Mouse (Mus musculus) left cerebral cortex, postnatal 14 days (tissue): ENCODE measurements at regions not wholly inside any gene's neighbourhood (a gene's known extent, or its start where the extent isn't known, plus 50 kb on each side); places are given as distances from the start of the nearest gene placed in this dataset.

Experiments
- DNase-seq, 2 experiments: peaks; one replicate each; pipeline ENCODE4 v3.0.0; 2021 to 2022; ENCODE audit warnings: low spot score in 2 of 2, mixed read lengths in 1 of 2
- intact Hi-C: fragments of 180-260 bp; cut with DNase I; formaldehyde crosslinking; loops from one replicate; pipeline ENCODE4 v1.15.1; 2025

GRCm38 (mm10) chr1:83747412-83747811 is 339.4 kb upstream of the Sphkap start:
- intact Hi-C loops = loop anchor here (5.0 to 10.0 kb wide), 4 partner anchors 365 to 950 kb away; partner anchors contain the start of gene Dner
- DNase-seq = no peak

- intact Hi-C loops = loop anchor here (5.0 to 10.0 kb wide), 4 partner anchors 366 to 951 kb away; partner anchors contain the start of gene Dner
- peak; percentile 80 to 84 for DNase-seq
Observed at GRCm38 (mm10) chr1:83746036-83746435, 338.0 kb upstream of the Sphkap start.

DNA sequence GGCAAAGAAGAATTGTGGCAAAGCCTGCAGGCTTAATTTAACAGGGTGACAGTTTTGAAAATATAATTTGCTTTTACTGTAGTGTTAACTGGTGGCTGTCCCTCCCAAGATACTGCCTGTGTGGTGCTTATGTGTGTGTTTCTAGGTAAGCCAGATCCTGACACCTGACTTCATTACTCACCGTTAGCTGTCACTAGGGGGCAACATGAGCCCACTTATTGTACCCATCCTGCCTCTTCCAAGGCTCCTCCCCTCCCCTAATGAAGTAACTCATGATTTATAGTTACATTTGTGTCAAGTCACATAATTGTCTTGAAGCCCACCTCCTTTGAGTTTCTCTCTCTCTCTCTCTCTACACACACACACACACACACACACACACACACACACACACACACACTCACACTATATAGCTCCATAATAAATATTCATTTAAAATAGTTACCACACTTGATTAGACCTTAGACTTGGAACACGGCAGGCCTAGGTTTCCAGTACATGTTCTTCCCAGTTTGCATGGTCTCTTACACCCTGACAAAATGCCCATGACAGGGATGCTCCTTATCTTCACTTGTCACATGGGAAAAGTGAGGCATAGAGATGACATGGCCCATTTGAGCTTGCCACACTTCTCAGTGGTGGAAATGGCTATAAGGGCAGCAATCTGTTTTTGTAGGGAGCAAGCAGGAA is 328.6 kb upstream of the Sphkap start:
- peak; percentile 41 to 67 for DNase-seq
- intact Hi-C loops = no loop called here

GRCm38 (mm10) chr1:83731682-83732081 is 323.7 kb upstream of the Sphkap start:
- intact Hi-C loops = no loop called here
- DNase-seq = no peak

DNA sequence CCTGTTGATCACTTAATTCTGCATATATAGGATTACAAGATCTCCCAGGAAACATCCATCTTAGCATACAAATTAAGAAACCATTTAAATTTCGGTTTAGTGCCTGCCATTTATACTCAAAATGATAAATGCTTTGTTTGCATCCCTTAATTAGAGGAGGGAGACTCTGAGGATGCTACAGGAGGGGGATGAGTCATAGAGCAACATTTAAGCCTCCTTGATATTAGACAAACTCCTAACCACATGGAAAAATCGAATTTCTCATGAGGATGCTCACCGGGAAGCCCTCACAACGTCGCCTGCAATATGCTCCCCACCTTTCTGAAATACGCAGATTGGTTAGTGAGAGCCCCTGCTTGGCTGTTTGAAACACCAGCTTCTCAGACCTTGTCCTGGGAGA is 320.8 kb upstream of the Sphkap start:
- intact Hi-C loops = loop anchor here (5.0 kb wide), 1 partner anchor 968 kb away; the partner anchor contains the start of gene Dner
- no peak for DNase-seq

GRCm38 (mm10) chr1:83727938-83728337 is 319.9 kb upstream of the Sphkap start:
- intact Hi-C loops = loop anchor here (5.0 kb wide), 1 partner anchor 969 kb away; the partner anchor contains the start of gene Dner
- DNase-seq = no peak

GRCm38 (mm10) chr1:83727215-83727614 is 319.2 kb upstream of the Sphkap start:
- DNase-seq = peak; percentile 64 to 65
- intact Hi-C loops = loop anchor here (5.0 kb wide), 1 partner anchor 970 kb away; the partner anchor contains the start of gene Dner

- intact Hi-C loops = no loop called here
- DNase-seq = no peak
Observed at GRCm38 (mm10) chr1:83723096-83723495, 315.1 kb upstream of the Sphkap start.

GRCm38 (mm10) chr1:83720166-83720565 is 312.2 kb upstream of the Sphkap start:
- intact Hi-C loops = no loop called here
- no peak for DNase-seq

GRCm38 (mm10) chr1:83717056-83717455 is 309.1 kb upstream of the Sphkap start:
- DNase-seq = peak; percentile 68 to 78

GRCm38 (mm10) chr1:83701696-83702404 is 293.9 kb upstream of the Sphkap start:
- peak in 1 of 2 experiments; percentile 17 for DNase-seq
- intact Hi-C loops = no loop called here

More at GRCm38 (mm10) chr1:83717056-83717455, 309.1 kb upstream of the Sphkap start:
- intact Hi-C loops = loop anchor here (2.0 to 10.0 kb wide), 5 partner anchors 310 to 930 kb away; partner anchors contain the start of genes Krtap28-13 and Sphkap

- intact Hi-C loops = no loop called here
- no peak for DNase-seq
Observed at GRCm38 (mm10) chr1:83697422-83697821, 289.4 kb upstream of the Sphkap start.

GRCm38 (mm10) chr1:83685221-83685620 is 277.2 kb upstream of the Sphkap start:
- peak; percentile 53 to 58 for DNase-seq
- intact Hi-C loops = no loop called here

- intact Hi-C loops = no loop called here
- DNase-seq = no peak
Observed at GRCm38 (mm10) chr1:83665326-83665725, 257.3 kb upstream of the Sphkap start.

GRCm38 (mm10) chr1:83661808-83662802 is 254.1 kb upstream of the Sphkap start:
- intact Hi-C loops = no loop called here
- DNase-seq = peak; percentile 4 to 14

- peak; percentile 11 to 13 for DNase-seq
- intact Hi-C loops = no loop called here
Observed at GRCm38 (mm10) chr1:83653661-83654060, 245.7 kb upstream of the Sphkap start.

DNA sequence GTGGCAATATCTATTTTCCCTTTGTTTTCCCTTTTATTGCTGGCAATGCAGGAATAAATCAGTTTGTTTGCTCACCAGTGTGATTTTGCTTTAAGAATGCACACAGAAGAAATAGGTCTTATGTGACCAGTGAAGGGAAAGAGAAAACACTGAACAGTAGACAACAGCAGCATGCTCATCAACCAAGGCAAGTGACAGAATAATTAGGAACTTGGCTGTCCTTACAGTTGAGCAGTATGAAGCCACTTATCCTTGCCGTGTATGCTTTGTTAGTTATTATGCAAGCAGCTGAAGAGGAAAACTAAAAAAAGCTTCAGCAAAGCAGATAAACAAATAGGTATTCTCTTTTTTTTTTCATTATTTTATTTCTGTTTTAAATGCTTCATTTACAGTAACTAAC is 237.6 kb upstream of the Sphkap start:
- DNase-seq = no peak
- intact Hi-C loops = no loop called here

DNA sequence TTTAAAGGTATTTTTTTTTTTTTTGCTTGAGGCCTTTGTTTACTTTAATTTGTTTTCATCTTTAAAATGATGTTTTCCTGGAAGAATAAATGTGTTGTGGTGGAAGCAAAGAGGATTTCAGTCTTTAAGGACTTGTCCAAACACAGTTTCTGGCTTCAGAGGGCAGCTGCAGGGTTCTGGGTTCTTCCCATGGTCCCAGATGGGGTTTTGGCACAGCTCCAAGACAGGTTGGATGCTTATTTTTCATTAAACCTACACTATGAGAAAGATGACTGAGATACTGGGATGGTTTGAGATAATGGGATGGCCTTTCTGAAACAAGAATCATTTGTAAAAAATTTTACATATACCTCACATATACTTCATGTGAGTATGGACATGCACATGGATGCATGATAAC is 234.7 kb upstream of the Sphkap start:
- no peak for DNase-seq
- intact Hi-C loops = no loop called here

- DNase-seq = no peak
- intact Hi-C loops = no loop called here
Observed at GRCm38 (mm10) chr1:83636051-83636450, 228.1 kb upstream of the Sphkap start.
